Mouse (Mus musculus): Measurements from ENCODE around the gene Nop16.

- TF ChIP-seq CTCF (IDR thresholded peaks at IDR 0.05; ENCODE audit: low read depth, low read length) (no peak), GATA1 (IDR thresholded peaks at IDR 0.05; ENCODE audit: borderline replicate concordance, low read length) (no peak), GATA2 (IDR thresholded peaks at IDR 0.05; ENCODE audit: borderline replicate concordance, low read depth, low read length) (no peak), TAL1 (conservative IDR thresholded peaks at IDR 0.05; ENCODE audit: low read depth, low read length) (no peak)
These were observed 15.5 kb upstream of the Nop16 start for GRCm38 (mm10) chr13:54605426-54605825.

Data from G1E (cell line).